19 mouse cellular contexts compared by ENCODE assay signal in genomic region chr9:73030443-73030842, GRCm38 (mm10).
"Had no signal": no experiment of that assay in that cellular context is flagged by ENCODE, and none has a peak within 500 bp of the region (broad histone marks: within the 10 kb centered on the region; RNA-seq: fewer than 3 reads in every experiment).

No protein-coding gene starts in this region.

- H3K27me3 ChIP-seq: midbrain, embryonic 12.5 days; neural tube, embryonic 13.5 days; neural tube, embryonic 15.5 days had no signal

- H3K4me3 ChIP-seq: midbrain, embryonic 10.5 days; midbrain, embryonic 12.5 days; myocyte; neural tube, embryonic 13.5 days; neural tube, embryonic 15.5 days had no signal

- ATAC-seq: midbrain, embryonic 16.5 days had no signal

- DNase-seq: lung, adult 18-20 months; lung, embryonic 14.5 days; lung, postnatal 10 days; lung, postnatal 4 days; midbrain, embryonic 14.5 days; retina, postnatal 1 day; right cerebral cortex, adult 18-20 months; right cerebral cortex, postnatal 25 days; right cerebral cortex, postnatal 4 days; spleen, adult 18-20 months; thymus, adult 18-20 months; thymus, postnatal 14 days; thymus, postnatal 36 days had no signal

- H3K4me1 ChIP-seq: neural tube, embryonic 13.5 days had no signal

- H3K27ac ChIP-seq: midbrain, embryonic 10.5 days; midbrain, embryonic 12.5 days; neural tube, embryonic 13.5 days; neural tube, embryonic 15.5 days had no signal
